Comparison of ENCODE assay signal across 8 mouse cellular contexts in the genomic region with DNA sequence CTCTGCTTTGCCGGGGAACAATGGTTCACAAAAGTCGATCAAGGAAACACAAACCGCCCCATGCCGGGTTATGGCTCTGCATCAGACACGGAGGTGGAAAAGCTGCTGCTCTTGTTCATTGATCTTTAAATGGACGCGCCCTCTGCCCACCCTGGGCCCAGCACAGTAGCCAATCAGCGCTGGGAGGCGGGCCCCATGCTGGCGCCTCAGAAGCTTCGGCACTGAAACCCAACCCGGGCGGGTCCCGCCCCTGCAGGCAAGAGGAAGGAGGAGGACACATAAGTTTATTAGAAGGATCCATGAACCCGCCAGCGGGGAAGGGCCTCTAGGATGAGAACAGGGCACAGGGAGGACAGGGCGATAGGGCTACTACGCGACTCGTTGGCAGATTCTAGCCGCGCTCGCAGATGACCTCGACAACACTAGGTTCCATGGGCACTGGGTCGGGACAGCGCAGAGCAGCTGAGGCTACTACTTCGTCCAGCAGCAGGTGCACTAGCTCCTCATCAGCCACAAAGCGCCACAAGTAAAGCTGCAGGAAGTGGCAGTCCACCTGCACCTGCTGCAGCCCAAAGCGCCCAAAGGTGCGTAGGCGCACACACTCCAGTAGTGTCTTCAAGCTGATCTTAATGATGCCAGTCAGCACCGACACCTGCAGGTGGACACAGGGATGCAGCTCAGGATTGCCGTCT. TPM values are rescaled to one million over a fixed set of nuclear protein-coding genes. Genes with fewer than 3 reads are reported as not detected.
A peak's percentile ranks its signal among the peaks of the same experiment; 100 is the strongest.
DNase-seq lines count a peak whose midpoint lies in the region; ATAC-seq lines count a peak whose summit lies in the region.

A gene (minus strand): TSS at position 650 of the 692 bp plus-strand sequence.

- peaks cover 17% of the 10 kb centered on the region for H3K4me1 ChIP-seq in lung, embryonic 16.5 days (replicated peaks; ENCODE audit: control insufficient read depth, insufficient read depth, low read length)

- 9% methylated on average over 33 of the region's 33 CpGs for WGBS in lung, embryonic 16.5 days

- H3K27ac ChIP-seq in lung, embryonic 16.5 days (ENCODE audit: low read length): peak within 1 kb of the TSS; percentile 54

- peak within 1 kb of the TSS; percentile 64 for H3K9ac ChIP-seq in lung, embryonic 16.5 days (ENCODE audit: low read length)

- peaks cover 18% of the 10 kb centered on the region for H3K36me3 ChIP-seq in lung, embryonic 16.5 days (ENCODE audit: control insufficient read depth, insufficient read depth, low read length)

- H3K4me2 ChIP-seq in lung, embryonic 16.5 days (ENCODE audit: low read depth, low read length): peak within 1 kb of the TSS; percentile 93

- no peaks in the 10 kb centered on the region for H3K27me3 ChIP-seq in lung, embryonic 16.5 days (ENCODE audit: control insufficient read depth, insufficient read depth, low read depth, low read length)

- DNase-seq in MN1 (ENCODE audit: low spot score): peak; percentile 91
- peak; percentile 81 for DNase-seq in cerebellum, adult 8-10 months
- peak; percentile 63 for DNase-seq in layer of hippocampus, adult 9-10 months (ENCODE audit: low spot score)
- DNase-seq in ovary, postnatal 10 days (ENCODE audit: low spot score): peak; percentile 75
- DNase-seq in thymus, postnatal 14 days: peak; percentile 90

- H3K4me3 ChIP-seq in lung, embryonic 16.5 days (ENCODE audit: low read length): peak within 1 kb of the TSS; percentile 49

- no peaks in the 10 kb centered on the region for H3K9me3 ChIP-seq in lung, embryonic 16.5 days (ENCODE audit: control insufficient read depth, low read length)

- peak; percentile 86 for ATAC-seq in frontal cortex, adult (ENCODE audit: low TSS enrichment)
- peak; percentile 87 to 91 for ATAC-seq in hematopoietic stem cell, adult 5-6 weeks (replicated peaks in 1 of 2; ENCODE audit: insufficient read depth in 1 of 2, low FRiP score in 2 of 2, low TSS enrichment in 1 of 2, low read depth in 1 of 2, poor library complexity in 2 of 2, severe bottlenecking in 2 of 2)
- ATAC-seq in lung, embryonic 16.5 days (ENCODE audit: low read depth): peak; percentile 96

RNA-seq across cellular contexts. Expression of the gene that starts here (rescaled TPM):
- total RNA-seq in hematopoietic stem cell, adult 5-6 weeks (2017): 1.3 and 3.0 TPM in 2 replicates
- 12.1 and 19.6 TPM in 2 replicates for polyA plus RNA-seq in lung, embryonic 16.5 days (2015; fragmentation: Nextera tagmentation; extraction: Ambion mirVana)

Comparison
In these comparisons a context has a peak if more than half of its experiments do, and no peak if none do; other contexts are left out.
1. Peak in every context shown above with its lines: DNase-seq, ATAC-seq, H3K4me3 ChIP-seq and H3K27ac ChIP-seq.